Mouse (Mus musculus): ENCODE measurements around the gene Rmnd1. TPM values are rescaled to one million over a fixed set of nuclear protein-coding genes. Genes with fewer than 3 reads are reported as not detected.

Rmnd1 gene
- polyA plus RNA-seq, 1 experiment: 118 TPM

- Histone ChIP-seq H3K27ac (ENCODE audit: insufficient read depth, low read length) (peak overlapping the region; percentile 99), H3K4me1 (ENCODE audit: control insufficient read depth, insufficient read depth, low read length) (peaks cover 11% of the 10 kb centered on the region), H3K4me3 (ENCODE audit: insufficient read depth, low read length) (peak overlapping the region; percentile 74)
- peak; percentile 86 for TF ChIP-seq POLR2A (IDR thresholded peaks at IDR 0.05; ENCODE audit: extremely low read depth, insufficient read depth, low read length)
- no peak for TF ChIP-seq CTCF (IDR thresholded peaks at IDR 0.05; ENCODE audit: extremely low read depth, insufficient read depth, low read length)
Observed at GRCm38 (mm10) chr10:4386609-4387591, 45.3 kb downstream of the Rmnd1 start.

DNA sequence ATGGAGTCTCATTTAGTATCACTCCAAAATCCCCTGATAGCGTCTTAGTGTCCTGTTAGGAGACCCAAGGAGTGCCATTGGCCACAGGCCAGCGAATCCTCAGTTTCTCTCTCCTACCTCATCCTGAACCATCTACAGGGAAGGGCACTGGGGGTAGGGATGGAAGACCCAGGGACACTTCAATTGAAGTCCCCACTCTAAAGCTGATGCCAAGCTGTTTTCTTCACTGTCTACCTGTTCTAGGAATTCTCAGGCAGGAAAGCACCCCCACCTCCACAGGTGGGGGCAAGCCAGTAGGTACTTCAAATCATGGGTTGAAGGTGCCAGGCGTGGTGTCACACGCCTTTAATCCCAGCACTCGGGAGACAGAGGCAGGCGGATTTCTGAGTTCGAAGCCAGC is 47.9 kb downstream of the Rmnd1 start:
- H3K27ac ChIP-seq (ENCODE audit: insufficient read depth, low read length): no peak overlapping the region
- no peak overlapping the region for H3K4me3 ChIP-seq (ENCODE audit: insufficient read depth, low read length)
- TF ChIP-seq POLR2A (IDR thresholded peaks at IDR 0.05; ENCODE audit: extremely low read depth, insufficient read depth, low read length) (no peak), CTCF (IDR thresholded peaks at IDR 0.05; ENCODE audit: extremely low read depth, insufficient read depth, low read length) (no peak)
- peaks cover 6% of the 10 kb centered on the region for H3K4me1 ChIP-seq (ENCODE audit: control insufficient read depth, insufficient read depth, low read length)

DNA sequence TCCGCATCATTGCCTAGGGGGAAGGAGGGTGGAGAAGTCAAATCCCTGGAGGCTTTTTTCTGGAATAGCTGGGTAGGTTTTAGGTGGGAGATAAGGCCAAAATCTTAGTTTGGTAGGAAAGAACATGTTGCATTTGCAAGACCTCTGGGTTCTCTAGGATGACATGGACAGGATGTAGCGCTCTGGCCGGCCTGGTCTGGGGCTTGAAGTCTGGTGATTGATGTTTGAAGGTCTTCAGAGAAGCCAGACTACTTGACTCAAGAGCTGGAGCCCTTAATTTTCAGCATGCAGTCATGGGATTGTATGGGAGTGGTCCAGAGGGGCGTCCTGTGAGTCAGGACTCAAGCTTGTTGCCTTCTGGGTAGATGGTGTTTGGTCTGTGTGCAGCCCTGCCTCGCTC is 51.4 kb downstream of the Rmnd1 start:
- H3K27ac ChIP-seq (ENCODE audit: insufficient read depth, low read length): no peak overlapping the region
- no peak for TF ChIP-seq CTCF (IDR thresholded peaks at IDR 0.05; ENCODE audit: extremely low read depth, insufficient read depth, low read length)
- no peak for TF ChIP-seq POLR2A (IDR thresholded peaks at IDR 0.05; ENCODE audit: extremely low read depth, insufficient read depth, low read length)
- no peak overlapping the region for H3K4me3 ChIP-seq (ENCODE audit: insufficient read depth, low read length)
- no peaks in the 10 kb centered on the region for H3K4me1 ChIP-seq (ENCODE audit: control insufficient read depth, insufficient read depth, low read length)

GRCm38 (mm10) chr10:4376931-4377330 is 55.3 kb downstream of the Rmnd1 start:
- no peak overlapping the region for H3K27ac ChIP-seq (ENCODE audit: insufficient read depth, low read length)
- no peak overlapping the region for H3K4me3 ChIP-seq (ENCODE audit: insufficient read depth, low read length)
- TF ChIP-seq CTCF (IDR thresholded peaks at IDR 0.05; ENCODE audit: extremely low read depth, insufficient read depth, low read length): no peak
- TF ChIP-seq POLR2A (IDR thresholded peaks at IDR 0.05; ENCODE audit: extremely low read depth, insufficient read depth, low read length): no peak

GRCm38 (mm10) chr10:4376461-4376860 is 55.7 kb downstream of the Rmnd1 start:
- TF ChIP-seq CTCF (IDR thresholded peaks at IDR 0.05; ENCODE audit: extremely low read depth, insufficient read depth, low read length): no peak
- TF ChIP-seq POLR2A (IDR thresholded peaks at IDR 0.05; ENCODE audit: extremely low read depth, insufficient read depth, low read length): no peak
- no peaks in the 10 kb centered on the region for H3K4me1 ChIP-seq (ENCODE audit: control insufficient read depth, insufficient read depth, low read length)

More at GRCm38 (mm10) chr10:4376931-4377330, 55.3 kb downstream of the Rmnd1 start:
- no peaks in the 10 kb centered on the region for H3K4me1 ChIP-seq (ENCODE audit: control insufficient read depth, insufficient read depth, low read length)

GRCm38 (mm10) chr10:4375267-4375666 is 56.9 kb downstream of the Rmnd1 start:
- no peak overlapping the region for H3K4me3 ChIP-seq (ENCODE audit: insufficient read depth, low read length)
- H3K27ac ChIP-seq (ENCODE audit: insufficient read depth, low read length): no peak overlapping the region
- no peak for TF ChIP-seq POLR2A (IDR thresholded peaks at IDR 0.05; ENCODE audit: extremely low read depth, insufficient read depth, low read length)
- TF ChIP-seq CTCF (IDR thresholded peaks at IDR 0.05; ENCODE audit: extremely low read depth, insufficient read depth, low read length): no peak
- H3K4me1 ChIP-seq (ENCODE audit: control insufficient read depth, insufficient read depth, low read length): no peaks in the 10 kb centered on the region

More at GRCm38 (mm10) chr10:4376461-4376860, 55.7 kb downstream of the Rmnd1 start:
- H3K4me3 ChIP-seq (ENCODE audit: insufficient read depth, low read length): no peak overlapping the region
- no peak overlapping the region for H3K27ac ChIP-seq (ENCODE audit: insufficient read depth, low read length)

DNA sequence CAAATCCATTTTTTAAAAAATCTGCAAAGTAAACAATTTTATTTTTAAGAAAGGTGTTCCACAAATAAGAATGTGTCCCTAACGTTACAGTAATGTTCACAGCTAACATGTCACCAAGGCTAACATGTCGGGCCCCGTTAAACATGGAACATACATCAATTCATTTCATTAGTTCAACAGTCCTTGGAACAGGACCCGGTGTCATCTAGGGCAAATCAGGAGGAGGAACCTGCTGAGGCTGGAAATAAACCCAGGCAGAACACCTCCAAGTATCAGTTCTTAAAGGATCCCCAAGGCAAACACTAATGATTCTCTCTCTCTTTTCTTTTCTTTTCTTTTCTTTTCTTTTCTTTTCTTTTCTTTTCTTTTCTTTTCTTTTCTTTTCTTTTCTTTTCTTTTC is 57.5 kb downstream of the Rmnd1 start:
- Histone ChIP-seq H3K4me1 (ENCODE audit: control insufficient read depth, insufficient read depth, low read length) (no peaks in the 10 kb centered on the region), H3K27ac (ENCODE audit: insufficient read depth, low read length) (no peak overlapping the region), H3K4me3 (ENCODE audit: insufficient read depth, low read length) (no peak overlapping the region)
- TF ChIP-seq CTCF (IDR thresholded peaks at IDR 0.05; ENCODE audit: extremely low read depth, insufficient read depth, low read length): no peak
- no peak for TF ChIP-seq POLR2A (IDR thresholded peaks at IDR 0.05; ENCODE audit: extremely low read depth, insufficient read depth, low read length)

GRCm38 (mm10) chr10:4374239-4374638 is 57.9 kb downstream of the Rmnd1 start:
- H3K4me3 ChIP-seq (ENCODE audit: insufficient read depth, low read length): no peak overlapping the region
- no peak overlapping the region for H3K27ac ChIP-seq (ENCODE audit: insufficient read depth, low read length)
- H3K4me1 ChIP-seq (ENCODE audit: control insufficient read depth, insufficient read depth, low read length): no peaks in the 10 kb centered on the region
- no peak for TF ChIP-seq CTCF (IDR thresholded peaks at IDR 0.05; ENCODE audit: extremely low read depth, insufficient read depth, low read length)
- TF ChIP-seq POLR2A (IDR thresholded peaks at IDR 0.05; ENCODE audit: extremely low read depth, insufficient read depth, low read length): no peak

DNA sequence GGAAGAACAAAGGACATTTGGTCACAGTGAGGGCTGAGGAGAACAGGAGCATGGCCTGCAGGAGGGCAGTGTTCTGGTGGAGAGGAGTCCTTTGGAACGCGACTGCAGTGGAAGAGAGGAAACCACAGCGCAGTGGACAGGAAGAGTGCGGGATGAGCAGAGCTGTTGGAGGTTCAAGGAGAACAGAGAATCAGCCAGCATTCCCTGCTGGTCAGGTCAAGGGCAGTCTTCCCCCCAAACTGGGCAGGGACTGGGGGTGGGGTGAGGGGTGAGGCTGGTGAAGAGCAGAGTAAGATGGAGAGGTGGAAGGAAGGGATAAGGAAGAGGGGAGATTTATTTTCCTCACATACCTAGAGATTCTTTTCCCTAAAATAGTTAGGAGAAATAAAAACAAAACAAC is 58.6 kb downstream of the Rmnd1 start:
- no peaks in the 10 kb centered on the region for H3K4me1 ChIP-seq (ENCODE audit: control insufficient read depth, insufficient read depth, low read length)
- H3K4me3 ChIP-seq (ENCODE audit: insufficient read depth, low read length): no peak overlapping the region
- H3K27ac ChIP-seq (ENCODE audit: insufficient read depth, low read length): no peak overlapping the region
- no peak for TF ChIP-seq CTCF (IDR thresholded peaks at IDR 0.05; ENCODE audit: extremely low read depth, insufficient read depth, low read length)
- no peak for TF ChIP-seq POLR2A (IDR thresholded peaks at IDR 0.05; ENCODE audit: extremely low read depth, insufficient read depth, low read length)

GRCm38 (mm10) chr10:4372011-4372410 is 60.2 kb downstream of the Rmnd1 start:
- TF ChIP-seq POLR2A (IDR thresholded peaks at IDR 0.05; ENCODE audit: extremely low read depth, insufficient read depth, low read length) (no peak), CTCF (IDR thresholded peaks at IDR 0.05; ENCODE audit: extremely low read depth, insufficient read depth, low read length) (peak; percentile 43; the same call in 1 of the 2 replicates)
- Histone ChIP-seq H3K27ac (ENCODE audit: insufficient read depth, low read length) (no peak overlapping the region), H3K4me1 (ENCODE audit: control insufficient read depth, insufficient read depth, low read length) (no peaks in the 10 kb centered on the region), H3K4me3 (ENCODE audit: insufficient read depth, low read length) (no peak overlapping the region)
